Mouse (Mus musculus) induced T-regulatory cell, adult 2 months (primary cell): ENCODE measurements around the gene Secisbp2.

ENCODE experiments used
- DNase-seq: peaks from one replicate; pipeline ENCODE4 v3.0.0-alpha.2; 2012; ENCODE audit warnings: low read depth

Gene Secisbp2

DNA sequence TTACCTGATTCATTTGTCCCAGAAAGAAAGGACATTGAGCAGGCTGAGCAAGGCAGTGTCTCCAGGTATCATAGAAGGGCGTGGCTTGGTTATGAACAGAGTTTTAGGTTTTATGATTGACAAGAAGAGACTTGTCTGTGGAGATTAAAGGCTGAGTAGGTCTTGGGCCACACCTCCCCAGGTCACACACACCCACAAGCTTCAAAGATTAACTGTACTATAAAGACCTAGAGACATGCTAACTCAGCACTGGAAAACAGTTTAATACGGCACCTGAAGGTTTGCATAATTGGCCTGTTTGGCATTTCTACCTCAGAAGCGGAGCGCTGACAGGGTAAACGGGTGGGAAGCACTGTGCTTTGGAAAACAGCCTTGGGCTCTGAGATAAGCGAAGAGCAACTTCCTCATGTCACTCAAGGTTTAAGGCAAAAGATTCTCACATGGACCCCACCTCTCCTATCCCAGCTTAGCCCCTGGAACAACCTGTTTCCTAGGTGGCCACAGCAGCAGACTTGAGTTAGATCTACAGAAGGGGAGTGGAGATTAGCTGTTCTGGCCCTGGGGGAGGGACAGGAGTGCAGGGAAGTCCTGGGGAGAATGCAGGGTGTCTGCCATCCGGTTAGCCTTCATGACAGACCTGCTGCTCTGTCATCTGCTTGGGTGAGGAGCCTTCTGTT, 33.9 kb downstream of the Secisbp2 start:
- no peak for DNase-seq

DNA sequence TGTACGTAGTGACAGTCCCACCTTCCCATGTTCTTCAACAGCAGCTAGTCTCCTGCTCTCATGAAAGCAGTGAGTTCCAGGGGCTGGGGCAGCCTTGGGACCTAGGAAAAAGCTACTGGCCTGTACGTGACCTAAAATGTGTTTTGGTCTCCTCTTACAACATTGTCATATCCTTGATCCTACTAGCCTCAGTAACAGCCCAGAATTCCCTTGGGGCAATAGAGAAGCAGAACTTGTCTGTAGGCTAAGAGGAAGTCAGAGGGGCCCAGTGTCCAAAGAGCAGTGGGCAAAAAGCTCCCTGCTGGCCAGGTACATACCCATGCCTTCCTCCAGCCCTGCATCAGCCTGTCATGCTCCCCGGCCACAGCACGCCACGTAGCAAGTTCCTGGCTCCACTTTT, 35.5 kb downstream of the Secisbp2 start:
- DNase-seq = no peak

DNA sequence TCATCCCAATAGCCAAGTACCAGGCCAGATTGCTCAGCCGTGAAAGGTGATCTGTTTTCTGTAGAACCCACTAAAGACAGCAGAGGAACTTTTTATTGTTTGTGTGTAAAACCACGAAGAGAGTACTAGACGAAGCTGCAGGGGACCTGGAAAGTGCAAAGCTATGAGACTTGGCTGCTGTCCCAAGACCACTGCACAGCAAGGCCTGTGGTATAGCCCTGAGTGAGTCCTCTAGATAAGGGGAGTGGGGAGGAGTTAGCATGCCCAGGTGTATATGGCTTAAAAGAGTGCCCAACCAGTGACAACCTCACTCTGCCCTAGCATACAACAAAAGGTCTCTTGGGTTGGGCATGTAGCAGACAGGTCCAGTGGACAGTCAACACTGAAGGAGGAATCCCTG, 37.2 kb downstream of the Secisbp2 start:
- no peak for DNase-seq

DNA sequence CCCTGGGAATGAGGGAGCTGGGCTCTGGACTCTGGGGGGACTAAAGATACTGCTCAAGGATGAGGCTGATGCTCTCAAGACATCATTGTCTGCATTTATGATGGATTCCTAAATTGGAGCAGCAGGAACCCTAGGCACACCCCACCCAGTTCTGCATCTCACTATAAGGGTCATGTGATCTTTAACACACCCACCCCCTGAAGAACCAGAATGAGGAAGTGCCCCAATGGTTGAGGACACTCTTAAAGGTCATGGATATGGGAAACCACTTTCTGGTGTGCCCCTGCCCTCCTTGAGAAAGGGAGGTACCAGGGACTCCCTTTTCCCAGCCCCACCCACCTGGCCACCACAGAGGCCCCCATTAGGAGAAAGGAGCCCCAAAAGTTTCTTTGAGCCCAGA, 45.0 kb downstream of the Secisbp2 start:
- no peak for DNase-seq

DNA sequence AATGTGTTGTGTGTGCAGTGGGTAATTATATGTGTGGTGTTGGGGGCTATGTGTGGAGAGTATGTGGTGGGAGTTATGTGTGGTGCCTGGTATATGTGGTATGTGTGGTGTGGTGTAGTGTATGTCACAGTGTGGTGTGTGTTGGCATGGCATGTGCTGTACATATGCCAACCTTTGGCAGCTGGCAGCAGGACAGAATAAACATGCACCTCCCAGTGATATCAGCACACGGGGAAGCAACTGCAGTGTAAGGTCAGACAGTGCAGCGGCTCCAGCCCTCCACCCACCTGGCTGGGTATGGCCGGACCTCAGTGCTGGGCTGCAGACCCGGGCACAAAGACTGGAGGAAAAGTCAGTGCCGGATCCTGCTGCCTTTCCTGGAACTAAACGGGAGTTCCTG, 46.0 kb downstream of the Secisbp2 start:
- no peak for DNase-seq

DNA sequence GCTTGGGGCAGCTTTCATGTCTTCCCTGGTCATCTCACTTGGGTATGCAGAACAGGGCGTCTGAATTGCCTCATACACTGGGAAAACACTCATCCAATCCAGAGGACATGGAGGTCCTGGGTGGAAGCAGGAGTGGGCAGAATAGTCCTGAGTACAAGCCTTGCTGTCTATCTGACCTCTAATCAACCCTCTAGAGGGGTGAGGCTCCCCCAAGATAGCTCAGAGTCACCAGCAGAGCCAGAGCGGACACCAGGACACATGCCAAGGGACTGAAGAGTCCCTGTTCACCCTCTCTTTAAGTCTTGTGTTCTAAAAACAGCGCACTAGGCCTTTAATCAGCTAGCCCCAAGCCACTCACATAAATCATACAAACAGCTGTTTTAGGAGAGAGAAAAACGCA, 46.4 kb downstream of the Secisbp2 start:
- no peak for DNase-seq

DNA sequence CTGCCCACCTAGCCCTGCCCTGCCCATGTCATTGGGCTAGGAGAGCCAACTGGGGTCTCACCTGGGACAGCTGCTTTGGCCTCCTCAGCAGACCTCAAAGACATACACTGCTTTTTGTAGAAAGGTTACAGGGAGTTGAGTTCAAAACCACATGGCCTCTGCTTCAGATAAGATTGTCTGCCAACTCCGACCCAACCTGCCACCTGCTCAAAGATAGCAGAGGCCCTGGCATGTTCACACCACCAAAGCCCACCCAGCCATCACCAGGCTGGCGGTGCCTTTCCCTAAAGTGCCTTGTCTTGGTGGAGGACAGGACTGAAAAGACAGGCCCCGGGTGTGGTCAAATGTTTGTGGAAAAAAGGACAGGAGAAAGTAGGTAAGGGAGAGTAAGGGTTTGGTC, 46.8 kb downstream of the Secisbp2 start:
- no peak for DNase-seq

DNA sequence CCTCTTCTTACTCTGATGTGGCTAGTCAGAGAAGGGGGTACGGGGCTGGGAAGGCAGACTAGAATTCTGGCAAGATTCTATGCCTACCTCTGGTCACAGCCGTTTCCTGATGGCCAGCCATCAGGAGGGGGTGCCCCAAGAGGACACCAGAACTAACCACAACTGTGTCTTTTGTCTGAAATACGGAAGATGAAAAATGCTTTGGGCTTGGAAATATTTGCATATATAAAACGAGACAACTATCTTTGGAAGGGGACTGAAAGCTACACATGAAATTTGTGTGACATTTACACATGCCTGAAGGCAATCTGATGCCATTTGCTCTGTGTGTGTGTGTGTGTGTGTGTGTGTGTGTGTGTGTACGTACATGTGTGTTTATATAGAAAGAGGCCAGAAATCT, 52.4 kb downstream of the Secisbp2 start:
- no peak for DNase-seq

DNA sequence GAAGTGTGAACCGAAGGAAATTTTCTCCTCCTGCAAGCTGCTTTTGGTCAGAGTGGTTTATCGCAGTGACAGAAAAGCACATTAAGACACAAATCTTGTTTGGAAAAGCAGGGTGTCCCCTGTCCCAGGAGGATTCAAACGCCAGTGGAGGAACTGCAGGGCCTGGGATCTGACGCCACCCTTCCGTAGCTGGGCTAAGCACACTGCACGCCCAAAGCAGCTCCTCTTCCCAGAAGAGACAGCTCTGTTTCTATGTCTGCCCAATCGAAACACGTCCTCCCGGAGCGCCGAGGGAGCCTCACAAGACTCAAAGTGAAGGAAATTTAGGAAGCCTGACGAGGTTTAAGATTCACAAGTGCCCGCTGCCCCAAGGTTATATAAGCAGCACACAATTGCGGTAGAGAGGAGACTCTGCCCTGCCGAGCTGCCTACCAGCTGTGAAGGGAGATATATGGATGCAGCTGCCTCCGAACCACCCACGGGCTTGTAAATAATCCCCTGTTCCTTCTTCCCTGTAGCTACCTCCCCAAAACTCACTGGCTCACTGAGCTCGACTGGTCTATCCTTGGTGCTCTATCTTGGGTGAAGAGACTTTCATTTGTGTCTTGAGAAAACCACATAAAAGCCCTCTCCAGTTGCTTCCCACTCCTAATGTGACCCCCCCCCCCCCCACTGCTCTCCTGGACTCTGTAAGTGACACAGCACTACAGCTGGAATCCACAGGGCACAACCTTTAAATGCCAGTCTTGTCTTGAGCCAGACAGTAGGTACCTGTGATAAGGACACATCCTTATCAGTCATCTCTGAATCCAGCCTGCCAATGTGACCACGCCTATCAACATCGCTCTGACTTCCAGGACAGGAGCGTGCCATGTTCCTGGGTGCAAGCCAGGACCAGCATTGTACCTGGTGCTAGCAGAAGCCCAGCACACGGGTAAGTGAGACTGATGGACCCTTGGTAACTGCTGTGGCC, 54.7 kb downstream of the Secisbp2 start:
- no peak for DNase-seq

DNA sequence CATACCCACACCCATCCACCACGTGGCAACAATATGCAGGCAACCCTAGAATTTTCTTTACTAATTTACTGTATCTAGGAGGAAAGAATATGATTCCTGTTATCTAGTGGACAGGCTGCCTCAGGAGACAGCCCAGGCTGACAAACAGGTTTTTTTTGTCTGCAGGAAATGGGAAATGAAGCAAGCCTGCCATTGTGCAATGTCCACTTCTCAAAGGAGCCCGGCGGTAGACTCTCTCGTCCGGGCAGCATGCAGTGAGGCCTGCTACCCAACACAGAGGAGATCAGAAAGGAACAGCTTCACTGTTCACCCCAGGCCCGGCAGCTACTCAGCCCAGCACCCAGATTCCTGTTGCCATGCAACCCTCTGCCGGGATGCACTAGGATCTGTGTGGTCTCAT, 59.2 kb downstream of the Secisbp2 start:
- DNase-seq = no peak

DNA sequence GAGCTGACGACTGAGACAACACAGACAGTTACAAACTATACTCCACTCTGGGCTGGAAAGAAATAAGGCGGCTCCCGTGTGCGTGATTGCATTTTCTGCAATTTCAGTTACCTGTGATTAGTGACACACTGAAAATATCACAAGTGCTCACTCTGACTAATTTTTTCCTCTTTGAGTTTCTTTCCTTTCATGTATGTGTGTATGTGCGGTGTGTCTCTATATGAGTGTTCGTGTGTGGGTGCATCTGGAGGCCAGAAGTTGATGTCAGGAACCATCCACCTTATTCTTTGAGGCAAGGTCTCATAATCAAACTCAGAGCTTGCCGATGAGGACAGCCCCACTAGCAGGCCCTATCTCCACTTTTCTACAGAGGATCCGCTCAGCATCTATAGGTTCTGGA, 60.5 kb downstream of the Secisbp2 start:
- peak; percentile 58 for DNase-seq

DNA sequence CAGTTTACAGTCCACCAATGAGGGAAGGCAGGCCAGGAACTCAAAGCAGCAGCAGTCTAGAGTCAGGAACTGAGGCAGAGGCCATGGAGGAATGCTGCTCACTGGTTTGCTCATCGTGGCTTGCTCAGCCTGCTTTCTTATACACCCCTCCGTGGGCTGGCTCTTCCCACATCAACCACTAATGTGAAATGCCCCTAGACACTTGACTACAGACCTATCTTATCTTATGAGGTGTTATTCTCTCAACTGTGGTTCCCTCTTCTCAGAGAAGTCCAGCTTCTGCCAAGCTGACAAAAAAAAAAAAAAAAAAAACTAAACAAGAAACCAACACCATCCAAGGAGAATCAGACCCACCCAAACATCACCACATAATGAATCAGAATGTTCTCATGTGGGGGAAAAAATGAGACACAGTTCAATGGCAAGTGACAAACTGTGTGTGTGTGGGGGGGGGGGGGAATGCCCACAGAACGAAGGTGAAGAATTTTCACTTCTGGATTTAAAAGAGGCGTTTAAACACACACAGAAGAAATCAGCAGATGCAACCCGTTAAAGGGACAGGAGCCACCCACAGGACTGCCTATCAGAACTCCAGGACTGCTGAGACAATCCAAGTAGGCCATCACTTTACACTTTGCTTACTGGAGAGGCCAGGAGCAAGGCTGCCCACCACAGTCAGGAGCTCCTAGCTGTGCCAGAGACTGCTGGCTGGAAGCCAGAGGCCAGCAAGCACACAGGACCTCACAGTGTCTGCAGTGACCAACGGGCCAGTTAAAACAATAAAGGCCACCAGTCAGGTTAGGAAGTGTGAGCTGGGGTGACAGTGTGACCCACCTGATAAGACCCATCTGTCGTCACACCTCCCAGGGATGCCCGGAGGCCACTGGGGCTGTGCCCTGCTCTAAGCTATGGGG, 65.1 kb downstream of the Secisbp2 start:
- no peak for DNase-seq

DNA sequence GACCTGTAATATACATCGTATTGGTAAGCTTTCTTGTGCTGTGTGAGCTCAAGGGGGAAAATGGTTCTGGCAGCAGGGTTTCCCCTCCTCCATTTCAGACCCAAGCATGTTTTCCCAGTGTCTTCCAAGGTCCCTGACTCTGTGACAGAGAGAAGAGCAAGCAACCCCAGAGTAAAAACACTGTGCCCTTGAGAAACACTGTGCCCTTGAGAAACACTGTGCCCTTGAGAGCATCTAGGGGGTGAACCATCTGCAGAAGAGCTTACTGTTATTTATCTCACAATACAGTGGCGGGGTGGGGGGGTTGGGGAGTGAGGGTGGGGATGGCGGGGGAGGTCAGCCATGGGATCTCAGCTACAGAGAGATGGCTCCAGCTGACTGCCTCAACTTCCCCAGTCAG, 67.8 kb downstream of the Secisbp2 start:
- DNase-seq = no peak

DNA sequence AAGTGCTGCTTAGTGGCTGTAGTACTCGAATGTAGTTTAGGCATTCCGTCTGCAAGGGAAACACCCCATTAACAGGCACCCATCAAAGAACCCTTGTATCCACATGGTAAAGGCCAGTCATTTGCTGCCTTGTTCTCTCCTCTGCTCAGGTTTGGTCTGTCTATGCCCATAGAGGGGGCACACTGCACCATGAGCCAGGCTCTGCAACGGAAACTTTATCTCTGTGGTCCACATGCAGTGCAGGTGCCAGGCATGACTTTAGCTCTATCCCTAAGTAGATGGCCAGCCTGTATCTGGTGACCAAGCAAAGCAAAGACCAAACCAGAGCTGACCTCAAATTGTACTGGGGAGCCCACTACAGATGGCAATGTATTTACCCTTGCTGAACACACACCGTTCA, 69.1 kb downstream of the Secisbp2 start:
- no peak for DNase-seq

DNA sequence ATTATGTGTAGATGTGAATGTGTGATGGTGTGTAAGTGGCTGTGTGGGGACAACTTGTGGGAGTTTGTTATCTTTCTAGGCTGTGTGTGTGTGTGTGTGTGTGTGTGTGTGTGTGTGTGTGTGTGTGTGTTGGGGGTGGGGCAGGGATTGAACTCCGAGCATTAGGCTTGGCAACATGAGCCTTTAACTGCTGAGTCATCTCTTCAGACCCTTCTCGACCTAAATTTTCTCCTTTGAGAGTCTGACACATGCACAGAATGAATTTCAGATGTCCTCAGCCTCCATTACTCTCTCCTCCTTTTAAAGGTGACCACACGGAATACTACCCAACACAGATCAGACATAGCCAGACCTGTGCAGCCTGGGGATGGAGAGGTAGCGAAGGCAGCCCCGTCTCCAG, 71.6 kb downstream of the Secisbp2 start:
- no peak for DNase-seq

DNA sequence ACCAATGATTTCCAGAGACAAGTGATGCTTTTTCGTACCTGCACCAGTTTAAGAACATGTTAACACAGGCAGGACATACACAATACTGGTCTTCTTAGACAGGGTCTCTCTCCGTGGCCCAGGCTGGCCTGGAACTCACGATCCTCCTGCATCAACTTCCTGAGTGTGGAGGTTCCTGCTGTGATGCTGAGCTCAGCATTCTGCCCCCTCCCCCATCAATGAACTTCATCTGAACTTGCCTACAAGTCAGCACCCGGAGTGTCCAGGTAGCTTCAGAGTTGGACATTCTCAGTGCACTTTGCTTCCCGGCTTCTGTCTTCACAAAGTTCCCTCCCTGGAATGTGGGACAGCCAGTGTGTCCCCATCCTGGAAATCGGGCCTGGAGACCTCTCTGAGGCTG, 73.1 kb downstream of the Secisbp2 start:
- DNase-seq = no peak

DNA sequence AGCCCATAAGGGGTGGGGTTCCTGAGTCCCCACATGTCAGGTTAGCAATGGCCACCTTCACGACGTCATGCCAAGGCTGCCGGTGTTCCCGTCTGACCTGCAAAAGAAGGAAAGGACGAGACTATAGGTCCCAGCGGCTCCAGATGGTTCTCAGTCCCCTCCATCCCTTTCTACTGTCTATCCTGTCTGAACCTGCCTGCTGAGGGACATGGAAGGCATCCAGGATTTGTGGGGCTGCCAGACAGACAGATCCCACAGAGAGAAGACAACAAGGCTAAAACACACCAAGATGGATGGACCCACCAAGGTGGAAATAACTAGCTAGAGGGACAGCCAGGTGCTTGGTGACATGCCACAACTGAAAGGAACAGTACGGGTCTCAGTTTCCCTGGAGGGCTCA, 73.9 kb downstream of the Secisbp2 start:
- no peak for DNase-seq

DNA sequence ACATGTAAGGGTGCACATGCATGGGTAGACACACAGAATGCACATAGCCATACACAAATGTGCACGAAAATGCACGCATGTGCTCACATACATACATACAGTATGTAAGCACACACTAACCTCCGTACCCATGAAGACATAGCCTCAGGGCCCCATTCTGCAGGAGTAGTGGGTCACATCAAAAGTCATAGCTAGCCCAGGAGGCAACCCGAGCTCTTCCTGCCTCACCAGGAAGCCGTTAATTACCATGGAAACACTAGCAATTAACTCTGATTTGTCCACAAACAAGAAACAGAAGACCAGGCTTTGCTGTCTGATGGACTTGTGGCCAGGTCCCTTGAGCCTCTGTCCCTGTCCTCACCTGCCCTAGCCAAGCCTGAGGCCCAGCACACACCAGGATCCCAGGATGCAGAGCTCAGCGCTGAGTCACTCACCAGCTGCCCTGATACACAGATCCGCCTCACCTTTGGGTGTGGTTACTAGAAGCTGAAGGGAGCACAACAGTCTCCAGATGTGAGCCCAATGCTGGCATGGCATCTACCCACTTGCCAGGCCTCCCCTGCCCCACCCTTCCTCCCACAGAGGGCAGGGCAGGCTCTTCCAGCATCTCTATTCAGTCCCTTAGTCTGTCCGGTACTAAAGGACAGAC, 74.6 kb downstream of the Secisbp2 start:
- DNase-seq = peak; percentile 73

DNA sequence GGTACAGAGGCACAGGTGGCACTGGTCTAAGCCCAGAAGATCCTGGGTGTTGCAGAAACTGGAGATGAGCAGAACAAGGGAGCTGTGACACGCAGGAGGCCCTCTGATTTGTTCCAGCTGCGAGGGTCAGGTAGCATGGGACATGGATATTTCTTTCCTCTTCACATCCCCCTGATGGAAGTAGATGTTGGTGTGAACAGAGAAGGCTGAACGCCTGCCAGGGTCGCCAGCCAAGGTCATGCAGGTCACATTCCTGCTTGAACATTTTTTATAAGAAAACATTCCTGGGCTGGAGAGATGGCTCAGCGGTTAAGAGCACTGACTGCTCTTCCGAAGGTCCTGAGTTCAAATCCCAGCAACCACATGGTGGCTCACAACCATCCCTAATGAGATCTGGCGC, 75.9 kb downstream of the Secisbp2 start:
- no peak for DNase-seq

DNA sequence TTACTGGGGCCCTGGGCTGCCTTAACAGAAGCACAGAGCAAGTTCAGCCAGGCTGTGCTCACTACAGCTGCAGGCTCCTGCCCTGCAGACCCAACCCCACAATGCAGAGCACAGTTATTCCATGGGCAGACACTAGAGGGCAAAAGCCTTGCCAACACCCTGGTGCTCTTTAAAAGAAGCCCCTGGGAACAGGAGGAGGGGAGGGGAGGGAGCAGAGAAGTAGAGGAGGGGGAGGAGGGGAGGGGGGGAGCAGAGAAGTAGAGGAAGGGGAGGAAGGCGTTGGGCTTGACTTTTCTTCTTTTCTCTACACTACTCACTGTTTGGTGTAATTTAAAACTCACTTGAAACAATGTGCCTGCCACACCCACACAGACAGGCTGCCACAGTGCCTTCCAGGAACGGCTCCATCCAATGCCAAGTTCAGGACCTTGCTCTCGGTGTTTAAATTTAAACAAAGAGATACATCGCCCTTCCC, 78.4 kb downstream of the Secisbp2 start:
- peak; percentile 67 for DNase-seq

DNA sequence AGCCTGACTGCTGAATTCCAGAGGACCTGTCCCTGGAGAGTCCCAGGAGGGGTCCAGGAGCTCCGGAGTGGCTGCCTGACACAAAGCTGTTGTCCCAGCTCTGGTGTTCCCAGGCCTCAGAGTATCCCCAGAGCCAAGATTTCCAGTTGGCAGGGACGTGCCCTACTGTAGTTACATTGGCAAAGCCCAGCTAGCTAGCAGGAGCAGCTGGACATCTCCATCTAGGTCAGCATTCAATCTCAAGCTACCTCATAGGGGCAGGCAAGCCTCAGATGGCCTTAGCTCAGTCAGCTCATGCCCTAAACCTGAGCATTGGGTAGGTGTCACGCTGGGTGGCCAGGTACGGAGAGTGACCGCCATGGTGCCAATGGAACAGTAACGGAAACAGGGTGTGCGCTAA, 80.0 kb downstream of the Secisbp2 start:
- DNase-seq = no peak
